Mouse (Mus musculus): ENCODE results near the gene Slc4a3. TPM values are rescaled to one million over a fixed set of nuclear protein-coding genes. Genes with fewer than 3 reads are reported as not detected.

The Slc4a3 gene
- polyA plus RNA-seq, 1 experiment from 2014 or later: 43.0 TPM

DNA sequence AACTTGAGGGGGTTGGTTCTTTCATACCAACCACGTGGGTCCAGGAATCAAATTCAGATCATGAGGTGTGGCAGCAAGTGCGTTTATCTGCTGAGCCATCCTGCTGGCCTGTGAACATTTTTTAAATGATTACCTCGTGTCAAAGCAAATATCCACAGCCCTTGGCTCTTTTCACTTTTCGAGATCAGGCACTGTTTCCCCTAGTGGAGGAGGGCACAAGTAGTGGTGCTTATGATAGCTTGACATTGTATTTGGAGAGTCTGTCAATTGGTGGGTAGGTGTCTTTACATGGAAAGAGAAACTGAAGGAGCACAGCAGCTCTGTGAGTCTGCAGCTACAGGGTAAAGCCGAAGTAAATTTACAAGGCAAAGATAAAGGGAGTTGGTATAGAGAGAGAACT lies 18.9 kb downstream of the Slc4a3 start:
- Histone ChIP-seq H3K4me1 (replicated peaks; ENCODE audit: control insufficient read depth, insufficient read depth, low read length) (no peaks in the 10 kb centered on the region), H3K4me2 (replicated peaks) (no peak overlapping the region), H3K9ac (no peak overlapping the region), H3K4me3 (replicated peaks; ENCODE audit: low read length) (no peak overlapping the region), H3K9me3 (ENCODE audit: control insufficient read depth, low read length) (peaks cover 4% of the 10 kb centered on the region; the same call in 1 of the 2 replicates), H3K27me3 (ENCODE audit: control insufficient read depth, insufficient read depth, low read length) (no peaks in the 10 kb centered on the region), H3K36me3 (replicated peaks; ENCODE audit: control insufficient read depth, insufficient read depth) (no peaks in the 10 kb centered on the region), H3K27ac (no peak overlapping the region)
- 70% methylated on average over 5 of the region's 5 CpGs for WGBS
- no peak for ATAC-seq (ENCODE audit: low FRiP score)
- DNase-seq (ENCODE audit: low spot score): no peak

DNA sequence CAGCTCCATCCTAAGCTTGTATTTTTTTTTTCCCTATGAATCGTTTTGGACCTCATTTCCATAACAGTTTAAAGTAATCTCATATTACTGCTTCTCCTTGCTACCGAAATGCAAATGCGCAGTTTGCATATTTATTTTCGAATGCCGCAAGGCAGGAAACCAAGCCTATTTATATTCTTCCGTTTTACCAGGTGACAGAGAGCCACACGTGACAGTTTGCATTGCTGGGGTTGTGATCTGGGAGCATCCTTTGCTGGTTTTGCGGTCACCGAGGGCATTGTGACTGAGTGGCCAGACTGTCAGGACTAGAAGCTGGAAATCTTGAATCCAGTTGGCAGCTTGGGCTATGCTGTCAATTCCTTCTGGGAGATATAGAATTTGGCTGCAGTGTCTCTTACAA lies 19.6 kb downstream of the Slc4a3 start:
- DNase-seq (ENCODE audit: low spot score) (no peak), ATAC-seq (ENCODE audit: low FRiP score) (no peak)
- Histone ChIP-seq H3K9me3 (ENCODE audit: control insufficient read depth, low read length) (peaks cover 4% of the 10 kb centered on the region; the same call in 1 of the 2 replicates), H3K36me3 (replicated peaks; ENCODE audit: control insufficient read depth, insufficient read depth) (no peaks in the 10 kb centered on the region), H3K27ac (no peak overlapping the region), H3K4me3 (replicated peaks; ENCODE audit: low read length) (no peak overlapping the region), H3K4me1 (replicated peaks; ENCODE audit: control insufficient read depth, insufficient read depth, low read length) (no peaks in the 10 kb centered on the region), H3K9ac (no peak overlapping the region), H3K4me2 (replicated peaks) (no peak overlapping the region), H3K27me3 (ENCODE audit: control insufficient read depth, insufficient read depth, low read length) (no peaks in the 10 kb centered on the region)
- WGBS: 63% methylated on average over 9 of the region's 9 CpGs

DNA sequence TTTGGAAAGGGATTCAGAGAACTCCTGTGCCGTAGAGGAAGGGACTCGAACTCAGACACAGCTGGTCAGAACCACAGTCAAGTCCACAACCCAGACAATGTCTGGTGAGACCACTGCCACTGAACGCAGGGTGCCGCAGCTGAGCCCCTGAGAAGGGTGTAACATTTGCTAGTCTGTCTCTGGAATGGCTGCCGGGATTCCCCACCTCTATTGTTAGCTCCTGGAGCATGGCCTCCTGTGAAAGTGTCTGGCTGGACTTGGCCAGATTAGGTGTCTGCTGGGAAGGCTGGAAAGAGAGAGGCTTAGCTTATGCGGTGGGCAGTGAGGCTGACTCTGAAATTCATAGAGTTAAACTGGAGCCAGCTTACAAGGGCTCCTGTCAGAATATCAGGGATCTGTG lies 24.3 kb downstream of the Slc4a3 start:
- ATAC-seq (ENCODE audit: low FRiP score) (no peak), DNase-seq (ENCODE audit: low spot score) (no peak)
- 71% methylated on average over 6 of the region's 6 CpGs for WGBS

DNA sequence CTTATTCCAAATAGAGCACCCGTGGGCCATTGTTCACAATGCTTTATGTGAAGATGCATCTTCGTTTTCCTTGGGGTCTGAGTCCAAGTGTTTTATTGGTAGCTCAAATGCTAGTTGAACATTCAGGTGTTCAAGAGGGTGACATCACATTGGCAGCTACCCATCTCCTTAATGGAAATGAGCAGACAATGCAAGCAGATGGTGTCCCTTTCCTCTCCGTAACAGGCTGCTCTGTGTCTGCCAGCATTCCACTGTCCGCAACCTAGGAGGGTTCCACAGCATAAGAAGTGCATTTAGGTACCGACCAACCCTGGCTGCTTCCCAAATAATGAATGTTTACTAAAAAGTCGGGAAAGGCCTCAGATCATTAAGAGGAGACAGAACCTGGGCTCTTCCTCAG lies 26.7 kb downstream of the Slc4a3 start:
- DNase-seq (ENCODE audit: low spot score) (no peak), ATAC-seq (ENCODE audit: low FRiP score) (no peak)
- H3K4me2 ChIP-seq (replicated peaks): no peak overlapping the region
- H3K27me3 ChIP-seq (ENCODE audit: control insufficient read depth, insufficient read depth, low read length): no peaks in the 10 kb centered on the region
- no peaks in the 10 kb centered on the region for H3K36me3 ChIP-seq (replicated peaks; ENCODE audit: control insufficient read depth, insufficient read depth)
- no peaks in the 10 kb centered on the region for H3K9me3 ChIP-seq (ENCODE audit: control insufficient read depth, low read length)
- H3K27ac ChIP-seq: no peak overlapping the region
- no peaks in the 10 kb centered on the region for H3K4me1 ChIP-seq (replicated peaks; ENCODE audit: control insufficient read depth, insufficient read depth, low read length)
- H3K4me3 ChIP-seq (replicated peaks; ENCODE audit: low read length): no peak overlapping the region
- 59% methylated on average over 6 of the region's 6 CpGs for WGBS
- H3K9ac ChIP-seq: no peak overlapping the region

More for the DNA sequence above, 24.3 kb downstream of the Slc4a3 start:
- Histone ChIP-seq H3K9me3 (ENCODE audit: control insufficient read depth, low read length) (no peaks in the 10 kb centered on the region), H3K4me2 (replicated peaks) (no peak overlapping the region), H3K9ac (no peak overlapping the region), H3K27ac (no peak overlapping the region), H3K27me3 (ENCODE audit: control insufficient read depth, insufficient read depth, low read length) (no peaks in the 10 kb centered on the region), H3K36me3 (replicated peaks; ENCODE audit: control insufficient read depth, insufficient read depth) (no peaks in the 10 kb centered on the region), H3K4me1 (replicated peaks; ENCODE audit: control insufficient read depth, insufficient read depth, low read length) (no peaks in the 10 kb centered on the region), H3K4me3 (replicated peaks; ENCODE audit: low read length) (no peak overlapping the region)

DNA sequence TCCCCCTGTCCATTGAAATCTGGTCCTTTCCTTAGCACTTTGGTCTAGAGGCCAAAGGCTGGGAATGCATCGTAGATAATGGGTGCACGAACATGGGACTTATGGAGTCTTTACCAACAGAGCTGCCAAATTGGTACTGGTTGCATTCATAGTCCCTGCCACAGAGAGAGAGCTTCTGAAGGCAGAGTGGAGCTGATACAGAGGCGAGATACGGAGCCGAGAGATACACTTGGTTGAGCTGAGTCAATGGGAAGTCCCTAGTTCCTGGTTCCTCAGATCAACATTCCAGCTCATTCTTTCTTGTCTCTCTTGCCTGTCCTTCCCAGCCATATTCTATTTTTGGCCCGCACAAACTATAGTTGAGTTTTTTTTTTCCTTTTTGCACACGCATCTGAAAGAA lies 27.6 kb downstream of the Slc4a3 start:
- H3K36me3 ChIP-seq (replicated peaks; ENCODE audit: control insufficient read depth, insufficient read depth): no peaks in the 10 kb centered on the region
- H3K9ac ChIP-seq: no peak overlapping the region
- H3K27me3 ChIP-seq (ENCODE audit: control insufficient read depth, insufficient read depth, low read length): no peaks in the 10 kb centered on the region
- no peaks in the 10 kb centered on the region for H3K4me1 ChIP-seq (replicated peaks; ENCODE audit: control insufficient read depth, insufficient read depth, low read length)
- ATAC-seq (ENCODE audit: low FRiP score) (no peak), DNase-seq (ENCODE audit: low spot score) (no peak)
- WGBS: 87% methylated on average over 7 of the region's 7 CpGs
- H3K4me3 ChIP-seq (replicated peaks; ENCODE audit: low read length): no peak overlapping the region
- no peak overlapping the region; the same call in 1 of the 2 replicates for H3K27ac ChIP-seq
- no peak overlapping the region for H3K4me2 ChIP-seq (replicated peaks)
- H3K9me3 ChIP-seq (ENCODE audit: control insufficient read depth, low read length): no peaks in the 10 kb centered on the region

DNA sequence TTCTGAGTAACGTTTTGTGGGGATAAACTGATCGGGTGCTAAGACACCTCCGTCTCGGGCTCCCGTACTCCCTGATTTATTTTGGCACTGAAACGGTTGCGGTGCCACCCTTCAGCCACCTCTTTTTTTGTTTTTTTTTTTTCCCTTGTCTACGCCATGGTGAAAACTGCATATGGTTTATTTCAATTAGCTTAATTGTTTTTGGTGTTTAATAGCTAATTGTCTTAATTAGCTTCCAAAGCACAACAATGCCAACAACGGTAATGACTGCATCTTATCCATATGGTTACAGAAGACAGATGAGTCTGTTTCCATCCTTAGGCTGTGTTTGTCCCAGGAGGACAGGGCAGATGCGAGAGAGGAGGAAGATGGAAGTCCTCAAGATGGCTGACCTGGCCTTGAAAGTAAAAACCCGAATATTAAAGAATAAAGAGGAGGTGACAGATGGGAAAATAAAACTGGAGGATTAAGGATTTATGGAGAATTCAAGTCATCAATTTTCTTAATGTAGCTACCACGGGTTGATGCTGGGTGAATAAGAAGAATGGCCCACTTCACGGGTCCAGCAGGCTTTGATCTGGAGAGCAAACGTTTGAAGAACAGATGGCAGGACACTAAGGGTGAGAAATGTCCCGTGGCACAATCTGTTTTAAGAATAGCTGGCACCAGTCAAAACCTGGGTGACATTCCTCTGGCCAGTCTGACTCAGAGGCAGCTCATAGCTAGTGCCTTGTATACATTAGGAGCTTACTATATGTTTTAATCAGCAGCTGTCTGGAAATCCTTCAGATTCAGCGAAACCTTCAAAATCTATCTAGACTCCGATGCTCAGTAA lies 28.6 kb downstream of the Slc4a3 start:
- no peaks in the 10 kb centered on the region for H3K27me3 ChIP-seq (ENCODE audit: control insufficient read depth, insufficient read depth, low read length)
- H3K9ac ChIP-seq: no peak overlapping the region
- 61% methylated on average over 17 of the region's 17 CpGs for WGBS
- no peak overlapping the region for H3K4me3 ChIP-seq (replicated peaks; ENCODE audit: low read length)
- no peaks in the 10 kb centered on the region for H3K9me3 ChIP-seq (ENCODE audit: control insufficient read depth, low read length)
- H3K4me1 ChIP-seq (replicated peaks; ENCODE audit: control insufficient read depth, insufficient read depth, low read length): no peaks in the 10 kb centered on the region
- no peaks in the 10 kb centered on the region for H3K36me3 ChIP-seq (replicated peaks; ENCODE audit: control insufficient read depth, insufficient read depth)
- no peak overlapping the region for H3K4me2 ChIP-seq (replicated peaks)
- no peak overlapping the region for H3K27ac ChIP-seq
- no peak for ATAC-seq (ENCODE audit: low FRiP score)
- peak; percentile 33 for DNase-seq (ENCODE audit: low spot score)

DNA sequence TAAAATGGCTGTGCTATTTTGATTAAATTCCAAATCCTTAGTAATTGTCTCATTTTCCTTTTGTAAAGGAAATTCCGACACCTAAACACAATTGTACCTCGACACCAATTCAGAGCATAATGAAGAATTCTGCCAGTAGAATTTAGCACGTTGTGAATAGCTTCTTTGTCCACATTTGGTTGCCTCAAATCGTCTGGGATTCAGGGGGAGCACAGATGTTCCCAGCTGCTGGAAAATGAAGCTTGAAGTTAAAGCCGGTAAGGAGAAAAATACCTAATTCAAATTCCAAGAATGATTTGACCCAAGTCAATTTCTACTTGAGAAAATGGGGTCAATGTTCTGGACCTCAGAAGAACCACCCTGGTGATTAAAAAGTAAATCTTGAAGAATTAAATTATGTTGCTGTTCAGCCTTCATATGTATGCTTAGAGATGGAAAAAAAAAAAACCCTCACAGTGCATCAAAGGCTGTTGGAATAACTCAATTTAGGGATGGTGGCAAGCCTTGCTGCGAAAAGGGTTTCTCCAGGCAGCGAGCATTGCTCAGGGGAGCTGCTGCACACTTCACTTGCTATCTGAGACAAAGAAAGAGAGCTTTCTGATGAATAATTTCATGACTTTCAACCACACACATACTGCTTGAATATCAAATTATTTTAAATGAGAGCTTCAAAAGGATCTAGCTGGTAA lies 36.0 kb downstream of the Slc4a3 start:
- H3K4me1 ChIP-seq (replicated peaks; ENCODE audit: control insufficient read depth, insufficient read depth, low read length): peaks cover 6% of the 10 kb centered on the region; the same call in 1 of the 2 replicates
- no peak overlapping the region for H3K4me2 ChIP-seq (replicated peaks)
- no peak for ATAC-seq (ENCODE audit: low FRiP score)
- peak overlapping the region; percentile 74 for H3K27ac ChIP-seq
- H3K9ac ChIP-seq: no peak overlapping the region; the same call in 1 of the 2 replicates
- H3K36me3 ChIP-seq (replicated peaks; ENCODE audit: control insufficient read depth, insufficient read depth): no peaks in the 10 kb centered on the region
- WGBS: 20% methylated on average over 7 of the region's 7 CpGs
- peak; percentile 51 for DNase-seq (ENCODE audit: low spot score)
- H3K27me3 ChIP-seq (ENCODE audit: control insufficient read depth, insufficient read depth, low read length): no peaks in the 10 kb centered on the region
- H3K9me3 ChIP-seq (ENCODE audit: control insufficient read depth, low read length): no peaks in the 10 kb centered on the region
- H3K4me3 ChIP-seq (replicated peaks; ENCODE audit: low read length): no peak overlapping the region

DNA sequence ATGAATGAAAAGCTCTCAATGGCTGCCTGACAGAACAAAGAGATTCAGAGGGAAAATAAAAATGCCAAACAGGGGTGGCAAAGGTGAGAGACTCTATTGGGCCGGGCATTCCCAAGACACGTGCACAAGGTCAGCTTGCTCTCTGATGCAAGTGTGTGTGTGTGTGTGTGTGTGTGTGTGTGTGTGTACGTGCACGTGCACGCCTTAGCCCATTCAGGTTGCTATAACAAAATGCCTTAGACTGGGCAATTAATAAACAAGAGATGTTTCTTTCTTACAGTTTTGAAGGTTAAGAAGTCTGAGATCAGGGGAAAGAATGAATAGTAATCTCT lies 36.5 kb downstream of the Slc4a3 start:
- no peaks in the 10 kb centered on the region for H3K36me3 ChIP-seq (replicated peaks; ENCODE audit: control insufficient read depth, insufficient read depth)
- no peaks in the 10 kb centered on the region for H3K9me3 ChIP-seq (ENCODE audit: control insufficient read depth, low read length)
- ATAC-seq (ENCODE audit: low FRiP score) (no peak), DNase-seq (ENCODE audit: low spot score) (no peak)
- H3K9ac ChIP-seq: no peak overlapping the region
- H3K27ac ChIP-seq: peak overlapping the region; percentile 74
- WGBS: 57% methylated on average over 5 of the region's 5 CpGs
- peaks cover 6% of the 10 kb centered on the region; the same call in 1 of the 2 replicates for H3K4me1 ChIP-seq (replicated peaks; ENCODE audit: control insufficient read depth, insufficient read depth, low read length)
- no peak overlapping the region for H3K4me3 ChIP-seq (replicated peaks; ENCODE audit: low read length)
- no peaks in the 10 kb centered on the region for H3K27me3 ChIP-seq (ENCODE audit: control insufficient read depth, insufficient read depth, low read length)
- H3K4me2 ChIP-seq (replicated peaks): no peak overlapping the region

DNA sequence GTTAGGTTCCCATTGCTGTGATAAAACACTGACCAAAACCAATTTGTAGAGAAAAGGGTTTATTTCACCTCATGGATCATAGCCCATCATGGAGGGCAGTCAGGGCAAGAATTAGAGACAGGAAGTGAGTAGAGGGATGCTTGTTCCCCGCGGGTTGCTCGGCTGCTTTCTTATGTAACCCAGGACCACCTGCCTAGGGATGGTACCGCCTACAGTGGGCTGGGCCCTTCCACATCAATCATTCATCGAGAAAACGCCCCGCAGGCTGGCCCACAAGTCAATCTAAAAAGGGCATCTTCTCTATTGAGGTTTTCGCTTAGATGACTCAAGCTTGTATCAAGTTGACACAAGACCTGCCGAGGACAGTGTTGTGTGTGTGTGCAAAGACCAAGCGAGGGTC lies 37.0 kb downstream of the Slc4a3 start:
- H3K9me3 ChIP-seq (ENCODE audit: control insufficient read depth, low read length): no peaks in the 10 kb centered on the region
- DNase-seq (ENCODE audit: low spot score) (no peak), ATAC-seq (ENCODE audit: low FRiP score) (no peak)
- no peak overlapping the region for H3K4me3 ChIP-seq (replicated peaks; ENCODE audit: low read length)
- H3K27me3 ChIP-seq (ENCODE audit: control insufficient read depth, insufficient read depth, low read length): no peaks in the 10 kb centered on the region
- H3K4me1 ChIP-seq (replicated peaks; ENCODE audit: control insufficient read depth, insufficient read depth, low read length): peaks cover 6% of the 10 kb centered on the region; the same call in 1 of the 2 replicates
- H3K4me2 ChIP-seq (replicated peaks): no peak overlapping the region
- H3K9ac ChIP-seq: no peak overlapping the region
- no peaks in the 10 kb centered on the region for H3K36me3 ChIP-seq (replicated peaks; ENCODE audit: control insufficient read depth, insufficient read depth)
- 76% methylated on average over 10 of the region's 10 CpGs for WGBS
- H3K27ac ChIP-seq: peak overlapping the region; percentile 74

Measured in hindbrain, embryonic 14.5 days (tissue).